Mouse (Mus musculus): Measurements from ENCODE around the gene Dck. TPM values are rescaled to one million over a fixed set of nuclear protein-coding genes. Genes with fewer than 3 reads are reported as not detected.

The Dck gene
- total and polyA plus RNA-seq, 3 experiments, result 13.6 to 21.4 TPM; not detected in 1

DNA sequence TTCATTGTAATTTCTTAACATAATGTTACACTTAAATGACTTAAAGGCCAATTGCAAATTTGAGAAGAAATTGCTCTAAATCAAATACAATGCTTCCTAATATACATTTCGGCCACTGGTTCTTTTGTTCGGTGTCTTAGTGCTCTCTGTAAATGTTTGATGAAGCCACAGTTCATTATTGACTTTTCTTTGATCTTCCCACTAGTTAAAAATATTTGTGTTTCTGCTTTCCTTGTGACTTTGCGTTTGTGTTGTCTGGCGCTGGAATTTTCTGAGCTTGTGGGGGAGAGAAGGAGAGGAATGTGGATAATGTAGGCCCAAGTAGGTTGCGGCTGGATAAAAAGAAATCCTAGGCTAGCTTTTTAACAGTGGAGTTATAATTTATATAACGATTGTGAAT is 32.3 kb downstream of the Dck start:
- no peak for TF ChIP-seq ZC3H11A (IDR thresholded peaks at IDR 0.05; ENCODE audit: low read depth, low read length)
- no peak for TF ChIP-seq ZMIZ1 (IDR thresholded peaks at IDR 0.05; ENCODE audit: low read depth, low read length)
- TF ChIP-seq POLR2AphosphoS2 (IDR thresholded peaks at IDR 0.05; ENCODE audit: low read length), result no peak
- TF ChIP-seq POLR2A (IDR thresholded peaks at IDR 0.05; ENCODE audit: control insufficient read depth in 1 of 2, insufficient read depth in 1 of 2, low read depth in 1 of 2, low read length in 2 of 2, poor library complexity in 1 of 2), result no peak
- no peak for TF ChIP-seq E2F4 (IDR thresholded peaks at IDR 0.05; ENCODE audit: borderline replicate concordance, low read depth, low read length)
- TF ChIP-seq SIN3A (IDR thresholded peaks at IDR 0.05; ENCODE audit: low read length), result no peak
- TF ChIP-seq MXI1 (IDR thresholded peaks at IDR 0.05; ENCODE audit: low read depth, low read length), result no peak
- TF ChIP-seq RAD21 (IDR thresholded peaks at IDR 0.05; ENCODE audit: low read depth, low read length), result no peak
- no peak for TF ChIP-seq EP300 (IDR thresholded peaks at IDR 0.05; ENCODE audit: low read depth in 1 of 2, low read length in 2 of 2)
- no peak for TF ChIP-seq MAFK (IDR thresholded peaks at IDR 0.05; ENCODE audit: borderline replicate concordance, low read depth, low read length)
- no peak for TF ChIP-seq USF2 (IDR thresholded peaks at IDR 0.05; ENCODE audit: borderline replicate concordance in 1 of 2, insufficient read depth in 1 of 2, low read depth in 1 of 2, low read length in 2 of 2)
- TF ChIP-seq KAT2A (conservative IDR thresholded peaks at IDR 0.05; ENCODE audit: low read depth, low read length), result no peak
- no peak for TF ChIP-seq TBP (IDR thresholded peaks at IDR 0.05; ENCODE audit: low read depth, low read length)
- TF ChIP-seq GABPA (IDR thresholded peaks at IDR 0.05; ENCODE audit: low read depth, low read length), result no peak
- no peak for TF ChIP-seq CHD2 (IDR thresholded peaks at IDR 0.05; ENCODE audit: low read length)
- no peak for TF ChIP-seq GATA1 (IDR thresholded peaks at IDR 0.05; ENCODE audit: low read depth, low read length)
- TF ChIP-seq POLR2AphosphoS5 (IDR thresholded peaks at IDR 0.05; ENCODE audit: borderline replicate concordance, low read depth, low read length), result no peak
- Histone ChIP-seq H3K4me3 (ENCODE audit: control insufficient read depth in 1 of 2, insufficient read depth in 1 of 2, low read depth in 2 of 2, low read length in 2 of 2) (no peak overlapping the region), H3K79me2 (ENCODE audit: control insufficient read depth, insufficient read depth, low read length, poor library complexity) (no peaks in the 10 kb centered on the region), H3K36me3 (ENCODE audit: control insufficient read depth in 1 of 2, insufficient read depth in 2 of 2, low read length in 2 of 2) (no peaks in the 10 kb centered on the region), H3K27me3 (ENCODE audit: control insufficient read depth in 1 of 2, insufficient read depth in 2 of 2, low read length in 2 of 2) (peaks cover 0 to 3% of the 10 kb centered on the region in 2 experiments; a peak in 3 of 4 replicates), H3K9me3 (replicated peaks; ENCODE audit: insufficient read depth, low read length) (no peaks in the 10 kb centered on the region), H3K9ac (ENCODE audit: control insufficient read depth, low read depth, low read length, poor library complexity, severe bottlenecking) (no peak overlapping the region), H3K27ac (ENCODE audit: control insufficient read depth, low read depth, low read length) (no peak overlapping the region), H3K4me1 (ENCODE audit: control insufficient read depth in 1 of 2, insufficient read depth in 2 of 2, low read length in 2 of 2) (no peaks in the 10 kb centered on the region)
- DNase-seq (ENCODE audit: low read depth, low spot score), result no peak

DNA sequence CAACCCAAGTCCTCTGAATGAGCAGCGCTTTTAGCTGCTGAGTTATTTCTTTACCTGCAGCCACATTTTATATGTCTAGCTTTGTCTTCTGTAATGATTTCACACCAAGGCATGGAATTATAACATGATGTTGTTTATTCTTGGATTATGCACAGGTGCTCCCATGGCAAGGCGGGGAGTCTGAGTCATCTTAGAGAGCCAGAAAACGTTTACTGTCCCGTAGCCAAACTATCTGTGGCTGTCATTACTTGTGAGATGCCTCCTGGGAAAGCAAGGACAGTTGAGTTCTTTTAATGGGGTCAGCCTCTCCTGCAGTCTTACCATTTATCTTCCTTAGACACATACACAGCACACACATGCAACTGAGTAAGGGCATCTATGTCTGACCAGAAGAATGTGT is 40.8 kb downstream of the Dck start:
- Histone ChIP-seq H3K9me3 (replicated peaks; ENCODE audit: insufficient read depth, low read length) (no peaks in the 10 kb centered on the region), H3K36me3 (ENCODE audit: control insufficient read depth in 1 of 2, insufficient read depth in 2 of 2, low read length in 2 of 2) (no peaks in the 10 kb centered on the region), H3K27me3 (ENCODE audit: control insufficient read depth in 1 of 2, insufficient read depth in 2 of 2, low read length in 2 of 2) (peaks cover 0 to 7% of the 10 kb centered on the region in 2 experiments; a peak in 3 of 4 replicates), H3K9ac (ENCODE audit: control insufficient read depth, low read depth, low read length, poor library complexity, severe bottlenecking) (no peak overlapping the region), H3K27ac (ENCODE audit: control insufficient read depth, low read depth, low read length) (no peak overlapping the region), H3K4me1 (ENCODE audit: control insufficient read depth in 1 of 2, insufficient read depth in 2 of 2, low read length in 2 of 2) (no peaks in the 10 kb centered on the region), H3K4me3 (ENCODE audit: control insufficient read depth in 1 of 2, insufficient read depth in 1 of 2, low read depth in 2 of 2, low read length in 2 of 2) (no peak overlapping the region), H3K79me2 (ENCODE audit: control insufficient read depth, insufficient read depth, low read length, poor library complexity) (no peaks in the 10 kb centered on the region)
- no peak for DNase-seq (ENCODE audit: low read depth, low spot score)
- no peak for TF ChIP-seq MAX (IDR thresholded peaks at IDR 0.05; ENCODE audit: low read length)
- no peak for TF ChIP-seq ELF1 (IDR thresholded peaks at IDR 0.05; ENCODE audit: low read depth, low read length)
- TF ChIP-seq ZNF384 (IDR thresholded peaks at IDR 0.05; ENCODE audit: low read depth, low read length), result no peak
- TF ChIP-seq ETS1 (IDR thresholded peaks at IDR 0.05; ENCODE audit: low read depth, low read length), result no peak
- TF ChIP-seq CTCF (IDR thresholded peaks at IDR 0.05 in 2 of 3, conservative IDR thresholded peaks at IDR 0.05 in 1 of 3; ENCODE audit: control insufficient read depth in 1 of 3, insufficient read depth in 1 of 3, low read depth in 2 of 3, low read length in 3 of 3, poor library complexity in 1 of 3, severe bottlenecking in 1 of 3), result no peak
- TF ChIP-seq SIN3A (IDR thresholded peaks at IDR 0.05; ENCODE audit: low read length), result no peak
- TF ChIP-seq POLR2A (IDR thresholded peaks at IDR 0.05; ENCODE audit: control insufficient read depth in 1 of 2, insufficient read depth in 1 of 2, low read depth in 1 of 2, low read length in 2 of 2, poor library complexity in 1 of 2), result no peak
- TF ChIP-seq E2F4 (IDR thresholded peaks at IDR 0.05; ENCODE audit: borderline replicate concordance, low read depth, low read length), result no peak
- TF ChIP-seq TAL1 (IDR thresholded peaks at IDR 0.05; ENCODE audit: low read length), result no peak

Data from MEL (cell line).